Mouse (Mus musculus) layer of hippocampus, postnatal 25 days (tissue): ENCODE results near the gene Slc16a2. TPM values are rescaled to one million over a fixed set of nuclear protein-coding genes. Genes with fewer than 3 reads are reported as not detected.
A peak's percentile ranks its signal among the peaks of the same experiment; 100 is the strongest.

Experiments
- DNase-seq, 2 experiments: peaks; one replicate each; pipeline ENCODE4 v3.0.0; 2022; ENCODE audit warnings: mixed read lengths in 2 of 2, low spot score in 1 of 2; ENCODE audit errors: extremely low spot score in 1 of 2
- total RNA-seq, 2 experiments: library from RNA; stranded (reverse); gene quantifications; 2 replicates each; pipeline ENCODE4 v1.2.3; 2021

Gene Slc16a2
- total RNA-seq, 2 experiments from 2014 or later, result 43.1 to 50.7 TPM

GRCm38 (mm10) chrX:103741215-103742056, 80.3 kb downstream of the Slc16a2 start:
- no peak for DNase-seq

GRCm38 (mm10) chrX:103734041-103734625, 87.7 kb downstream of the Slc16a2 start:
- DNase-seq, result no peak

GRCm38 (mm10) chrX:103733091-103733490, 88.7 kb downstream of the Slc16a2 start:
- DNase-seq, result no peak

- DNase-seq, result no peak
Measured at GRCm38 (mm10) chrX:103732033-103732703, 89.6 kb downstream of the Slc16a2 start.

- no peak for DNase-seq
Measured at GRCm38 (mm10) chrX:103722437-103722836, 99.3 kb downstream of the Slc16a2 start.

DNA sequence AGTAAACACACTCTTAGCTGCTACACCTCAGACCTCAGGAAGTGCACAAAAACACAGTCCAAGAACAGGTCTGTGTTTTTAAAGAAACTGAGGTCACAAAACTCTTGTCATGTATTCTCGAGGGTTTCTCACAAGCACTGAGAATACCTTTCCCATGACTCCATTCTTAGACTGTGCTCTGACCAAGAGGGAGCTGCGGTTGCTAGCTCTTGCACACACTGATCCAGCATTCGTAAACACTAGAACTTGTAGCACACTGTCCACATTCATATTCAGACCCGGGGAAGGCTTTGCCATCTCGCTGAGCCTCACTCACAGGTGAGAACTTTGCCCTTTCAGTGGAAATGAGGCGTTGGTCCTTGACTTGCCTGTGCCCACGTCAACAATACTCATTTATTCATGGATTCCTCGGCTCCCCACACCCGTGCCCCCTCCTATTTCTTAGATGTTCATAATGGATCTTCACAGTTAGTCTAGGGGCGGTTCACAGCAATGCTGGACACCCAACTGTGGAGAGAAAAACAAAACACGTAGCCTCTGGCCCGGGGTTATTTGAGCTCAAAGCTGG, 102.1 kb downstream of the Slc16a2 start:
- DNase-seq, result no peak

DNA sequence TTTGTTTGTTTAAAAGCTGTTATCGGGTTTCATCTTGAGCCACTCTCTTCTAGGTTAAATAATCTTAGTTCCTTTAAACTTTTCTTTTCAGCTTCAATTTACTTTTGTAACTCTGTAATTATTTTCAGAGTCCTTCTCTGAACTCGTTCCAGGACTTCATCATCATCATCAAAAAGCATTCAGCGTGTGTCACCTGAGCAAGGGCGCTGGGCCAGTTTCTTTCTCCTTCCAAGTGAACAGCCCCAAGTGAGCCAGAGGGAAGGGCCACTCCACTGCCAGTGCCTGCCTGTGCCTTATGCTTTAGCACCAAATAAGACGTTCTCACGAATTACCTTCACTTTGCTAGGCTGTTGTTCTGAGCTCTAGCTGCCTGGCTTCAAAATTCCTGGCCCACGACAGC, 108.9 kb downstream of the Slc16a2 start:
- no peak for DNase-seq

DNA sequence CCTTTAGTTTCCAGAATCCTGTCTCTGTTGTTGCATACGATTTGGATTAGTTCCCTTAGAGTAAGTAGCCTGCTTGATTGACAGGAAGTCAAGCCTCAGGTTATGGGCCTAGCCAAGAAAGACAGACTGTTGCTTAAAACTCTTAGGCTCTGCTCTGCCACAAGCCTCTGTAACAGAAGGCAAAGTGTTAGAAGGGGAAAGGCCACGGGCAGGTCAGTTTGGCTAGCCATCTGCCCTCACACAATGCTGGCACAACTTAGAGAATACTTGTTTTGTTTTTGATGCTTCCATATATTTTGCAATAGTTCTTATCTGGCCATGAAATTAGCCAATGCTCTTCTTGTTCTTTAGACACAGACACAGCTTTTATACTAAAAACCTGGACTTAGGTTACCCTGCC, 112.1 kb downstream of the Slc16a2 start:
- DNase-seq, result no peak

DNA sequence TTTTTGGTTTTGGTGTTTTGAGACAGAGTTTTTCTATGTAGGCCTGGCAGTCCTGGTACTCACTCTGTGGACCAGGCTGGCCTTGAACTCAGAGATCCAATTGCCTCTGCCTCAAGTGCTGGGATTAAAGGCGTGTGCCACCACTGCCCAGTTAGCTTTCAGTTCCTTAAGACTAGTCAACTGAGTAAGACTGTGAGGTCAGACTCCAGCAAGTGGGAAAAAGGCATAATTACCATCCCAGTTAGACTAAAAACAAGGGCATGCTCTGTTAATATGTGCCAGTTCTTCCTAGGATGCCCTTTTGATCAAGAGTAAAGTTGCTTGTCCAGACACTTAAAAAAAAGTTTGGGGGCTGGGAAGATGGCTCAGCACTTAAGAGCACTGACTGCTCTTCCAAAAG, 113.2 kb downstream of the Slc16a2 start:
- no peak for DNase-seq

DNA sequence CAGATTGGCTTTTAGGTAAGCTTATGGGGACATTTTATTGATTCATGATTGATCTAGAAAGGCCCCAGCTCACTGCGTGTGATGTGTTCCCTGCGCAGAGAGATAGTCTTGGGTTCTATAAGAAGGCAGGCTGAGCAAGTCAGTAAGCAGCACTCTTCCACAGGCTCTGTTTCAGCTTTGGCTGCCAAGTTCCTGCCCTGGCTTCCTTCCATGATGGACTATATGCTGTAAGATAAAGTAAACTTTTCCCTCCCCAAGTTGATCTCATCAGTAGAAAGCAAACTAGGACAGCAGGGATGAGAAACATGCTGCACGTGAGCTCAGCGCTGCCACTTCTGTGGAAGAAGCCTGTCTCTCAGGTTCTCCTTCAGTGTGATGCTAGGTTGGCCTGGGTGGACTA, 117.2 kb downstream of the Slc16a2 start:
- no peak for DNase-seq

- DNase-seq, result peak; percentile 15 to 23
Measured at GRCm38 (mm10) chrX:103704024-103704423, 117.8 kb downstream of the Slc16a2 start.

- DNase-seq, result no peak
Measured at GRCm38 (mm10) chrX:103697796-103698195, 124.0 kb downstream of the Slc16a2 start.

- DNase-seq, result peak in 1 of 2 experiments; percentile 14
Measured at GRCm38 (mm10) chrX:103696081-103696519, 125.7 kb downstream of the Slc16a2 start.

DNA sequence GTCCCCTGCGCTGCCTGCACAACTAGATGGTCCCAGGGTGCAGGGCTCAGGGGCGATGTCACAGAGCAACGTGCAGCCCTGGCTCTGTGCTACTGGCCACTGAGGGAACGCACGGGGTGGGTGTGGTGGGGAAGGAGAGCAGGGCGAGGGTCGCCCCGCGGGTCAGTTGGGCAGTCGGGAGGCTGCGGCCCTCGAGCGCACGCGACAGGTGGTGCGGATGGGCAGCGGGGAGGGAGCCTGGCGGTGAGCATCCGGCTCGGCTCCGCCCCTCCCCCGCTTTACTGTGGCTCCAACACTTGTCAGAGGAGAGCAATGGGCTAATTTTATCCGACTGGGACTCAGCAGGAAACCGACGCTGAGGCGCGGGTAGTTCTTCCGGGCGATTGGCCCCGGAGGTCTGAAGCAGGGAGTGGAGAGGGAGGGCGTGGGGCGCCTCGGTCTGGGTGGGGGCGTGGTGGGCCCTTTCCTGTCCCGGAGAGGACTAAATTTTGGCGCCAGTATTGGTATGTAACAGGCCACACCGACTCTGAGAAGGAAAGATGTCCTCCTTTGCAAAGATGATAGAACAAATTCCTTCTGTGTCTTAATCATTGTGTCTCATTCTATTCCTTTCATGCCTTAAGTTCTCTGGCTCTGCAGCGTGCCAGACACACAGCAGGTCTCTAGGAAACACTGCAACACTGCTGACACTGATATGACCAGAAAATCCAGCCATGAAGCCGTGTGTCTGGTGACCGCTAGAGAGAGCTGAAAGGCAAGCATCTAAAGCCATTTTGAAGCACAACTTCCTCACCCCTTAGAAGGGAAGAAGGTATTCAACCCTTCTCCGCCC, 126.4 kb downstream of the Slc16a2 start:
- peak; percentile 51 to 52 for DNase-seq

GRCm38 (mm10) chrX:103694787-103695164, 127.0 kb downstream of the Slc16a2 start:
- no peak for DNase-seq

DNA sequence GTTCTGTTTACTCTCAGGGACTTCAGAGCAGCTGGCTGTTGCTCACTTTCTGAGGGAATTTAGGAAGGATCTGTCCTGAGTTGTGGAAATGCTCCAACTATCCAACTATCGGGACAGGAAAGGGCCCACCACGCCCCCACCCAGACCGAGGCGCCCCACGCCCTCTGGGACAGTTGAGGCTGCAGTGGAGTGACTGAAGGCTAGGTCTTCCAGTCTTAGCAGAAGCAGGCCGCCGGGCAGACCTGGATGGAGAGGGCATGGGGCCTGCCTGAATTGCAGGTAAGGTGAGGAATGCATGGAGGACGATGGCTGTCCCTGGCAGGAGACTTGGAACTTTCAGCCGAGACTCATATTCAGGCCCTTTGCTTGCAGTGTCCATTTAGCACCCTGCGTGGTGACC, 127.4 kb downstream of the Slc16a2 start:
- DNase-seq, result no peak

DNA sequence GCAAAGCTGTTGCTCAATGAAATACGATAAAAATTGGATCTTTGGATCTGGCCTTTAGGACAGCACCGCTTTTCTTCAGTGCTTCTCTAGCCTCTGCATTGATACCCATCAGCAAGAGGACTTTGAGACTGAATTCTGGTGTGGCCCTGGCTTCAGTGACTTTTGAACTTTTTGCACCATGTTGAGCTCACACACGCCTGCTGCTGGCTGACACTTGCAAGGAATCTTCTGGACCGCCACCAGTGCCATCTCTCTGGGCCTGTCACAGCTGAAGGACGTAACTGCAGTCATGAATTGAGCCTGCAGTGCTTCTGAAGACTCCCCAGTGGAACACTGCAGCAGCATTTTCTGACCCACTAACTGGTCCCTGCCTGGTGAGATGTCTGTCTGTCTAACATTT, 128.9 kb downstream of the Slc16a2 start:
- DNase-seq, result no peak

DNA sequence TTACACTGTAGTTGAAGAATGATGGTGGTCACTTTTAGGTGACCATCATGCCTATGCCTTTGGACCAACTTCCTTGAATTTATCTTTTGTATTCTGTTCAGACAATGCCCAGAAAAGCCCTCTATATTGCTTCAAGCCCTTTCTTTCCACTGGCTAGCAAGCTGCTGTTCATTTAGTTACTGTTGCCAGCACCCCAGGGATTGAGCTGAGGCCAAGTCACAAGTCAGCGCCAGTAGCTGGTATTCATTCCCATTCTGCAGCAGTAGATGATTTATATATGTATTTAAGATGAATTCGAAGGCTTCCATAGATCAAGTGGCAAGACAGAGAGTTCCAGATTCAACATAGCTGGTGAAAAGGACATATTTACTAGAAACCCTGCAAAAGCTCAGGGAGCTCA, 133.2 kb downstream of the Slc16a2 start:
- DNase-seq, result no peak

- no peak for DNase-seq
Measured at GRCm38 (mm10) chrX:103674674-103675073, 147.1 kb downstream of the Slc16a2 start.

DNA sequence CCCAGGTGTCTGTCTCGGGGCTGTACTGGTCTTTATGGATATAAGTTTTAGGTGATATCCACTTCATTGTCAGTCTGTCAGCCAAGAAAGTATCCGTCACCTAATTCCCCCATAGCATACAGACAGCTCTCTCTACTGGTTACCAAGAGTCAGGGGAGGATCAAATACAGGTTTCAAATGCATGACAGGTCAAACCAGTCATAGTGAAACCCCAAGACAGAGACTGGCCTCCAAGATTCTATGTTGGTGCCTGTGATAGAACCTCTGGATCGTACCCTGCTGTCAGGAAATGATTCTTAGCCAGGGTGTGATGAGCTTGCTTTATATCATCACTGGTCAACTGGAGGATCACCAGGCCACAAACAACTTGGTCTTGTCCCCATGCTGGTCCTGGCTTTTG, 148.0 kb downstream of the Slc16a2 start:
- no peak for DNase-seq
